Mouse (Mus musculus) myocyte (in vitro differentiated cells): ENCODE measurements around the gene Ola1. TPM values are rescaled to one million over a fixed set of nuclear protein-coding genes. Genes with fewer than 3 reads are reported as not detected.

Source experiments
- H3K27me3 ChIP-seq: one replicate; pipeline ENCODE4 v1.6.1; 2011; ENCODE audit not compliant: control insufficient read depth, insufficient read depth, insufficient read length
- H3K36me3 ChIP-seq: one replicate; pipeline ENCODE4 v1.6.1; 2011; ENCODE audit not compliant: control insufficient read depth, insufficient read depth
- H3K4me2 ChIP-seq: one replicate; pipeline ENCODE4 v1.6.1; 2011; ENCODE audit warnings: low read depth, control low read depth
- H3K4me3 ChIP-seq: one replicate; pipeline ENCODE4 v1.5.1; 2011; ENCODE audit warnings: mild to moderate bottlenecking, control low read depth, moderate library complexity
- H3K79me2 ChIP-seq: one replicate; pipeline ENCODE4 v1.6.1; 2011; ENCODE audit not compliant: control insufficient read depth, insufficient read depth
- H3ac ChIP-seq: one replicate; pipeline ENCODE4 v1.6.1; 2011; ENCODE audit not compliant: control insufficient read depth, insufficient read length
- CEBPB ChIP-seq: IDR thresholded peaks from 2 replicates; pipeline ENCODE4 v1.6.1; 2011; ENCODE audit warnings: mild to moderate bottlenecking, moderate library complexity; ENCODE audit not compliant: poor library complexity, insufficient read depth, severe bottlenecking
- E2F4 ChIP-seq: IDR thresholded peaks from one replicate; pipeline ENCODE4 v1.6.1; 2011; ENCODE audit warnings: mild to moderate bottlenecking, control low read depth, moderate library complexity; ENCODE audit not compliant: insufficient read depth
- MAX ChIP-seq: IDR thresholded peaks from one replicate; pipeline ENCODE4 v1.6.1; 2011; ENCODE audit warnings: low read depth, mild to moderate bottlenecking, control low read depth
- MYOD1 ChIP-seq, 3 experiments: IDR thresholded peaks; one replicate each; pipeline ENCODE4 v1.6.1; 2011; ENCODE audit warnings: control low read depth in 2 of 3, low read depth in 2 of 3, mild to moderate bottlenecking in 2 of 3, moderate library complexity in 1 of 3; ENCODE audit not compliant: insufficient read length in 2 of 3, control insufficient read depth in 1 of 3
- MYOG ChIP-seq, 3 experiments: IDR thresholded peaks; one replicate each; pipeline ENCODE4 v1.6.1; 2011; ENCODE audit warnings: control low read depth in 2 of 3, low read depth in 2 of 3, mild to moderate bottlenecking in 2 of 3; ENCODE audit not compliant: insufficient read length in 2 of 3, control insufficient read depth in 1 of 3, insufficient read depth in 1 of 3
- POLR2A ChIP-seq: IDR thresholded peaks from one replicate; pipeline ENCODE4 v1.6.1; 2011; ENCODE audit warnings: low read depth, mild to moderate bottlenecking, control low read depth, moderate library complexity; ENCODE audit not compliant: insufficient read length
- POLR2AphosphoS2 ChIP-seq: IDR thresholded peaks from one replicate; pipeline ENCODE4 v1.6.1; 2011; ENCODE audit warnings: low read depth, control low read depth; ENCODE audit not compliant: insufficient read length
- REST ChIP-seq: IDR thresholded peaks from one replicate; pipeline ENCODE4 v1.6.1; 2011; ENCODE audit warnings: mild to moderate bottlenecking, control low read depth, moderate library complexity; ENCODE audit not compliant: insufficient read depth, insufficient read length
- SRF ChIP-seq: IDR thresholded peaks from one replicate; pipeline ENCODE4 v1.6.1; 2011; ENCODE audit warnings: low read depth; ENCODE audit not compliant: control insufficient read depth, insufficient read length
- TCF12 ChIP-seq: IDR thresholded peaks from one replicate; pipeline ENCODE4 v1.6.1; 2011; ENCODE audit warnings: mild to moderate bottlenecking, control low read depth; ENCODE audit not compliant: poor library complexity, insufficient read depth, severe bottlenecking
- TCF3 ChIP-seq: IDR thresholded peaks from one replicate; pipeline ENCODE4 v1.6.1; 2011; ENCODE audit warnings: low read depth, control low read depth; ENCODE audit not compliant: insufficient read length
- USF1 ChIP-seq: IDR thresholded peaks from one replicate; pipeline ENCODE4 v1.6.1; 2011; ENCODE audit warnings: low read depth, mild to moderate bottlenecking, control low read depth, moderate library complexity
- polyA plus RNA-seq: library from polyadenylated mRNA; unstranded; fragments of >200 nt; fragmentation: generic; extraction: Trizol; gene quantifications from one replicate; pipeline ENCODE4 v1.2.1, GENCODE M21; 2012; ENCODE audit warnings: missing spikeins

Ola1 gene
- polyA plus RNA-seq, result 46.0 TPM

DNA sequence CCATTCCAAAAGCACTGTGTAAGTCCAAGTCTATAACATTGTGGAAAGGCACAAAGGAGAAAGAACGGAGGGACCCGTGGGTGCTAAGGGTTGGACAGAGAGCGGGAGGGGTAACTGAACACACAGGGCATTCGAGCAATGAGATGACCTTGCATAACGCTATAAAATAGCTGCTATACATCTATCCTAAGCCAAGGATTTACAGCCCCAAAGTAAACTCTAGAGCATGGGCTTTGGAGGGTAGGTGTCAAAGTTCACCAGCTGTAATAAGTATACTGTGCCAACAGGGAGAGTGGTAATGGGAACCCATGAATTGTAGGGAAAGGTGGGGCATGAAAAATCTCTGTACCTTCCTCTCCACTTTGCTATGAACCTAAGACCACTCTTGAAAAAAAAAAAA, at the start of gene Ola1:
Gene Ola1 (minus strand): TSS at position 12 of the 400 bp plus-strand sequence.
- no peak for TF ChIP-seq E2F4
- no peak for TF ChIP-seq TCF3
- TF ChIP-seq MAX, result no peak
- no peak for TF ChIP-seq REST
- TF ChIP-seq MYOD1 (IDR thresholded peaks at IDR 0.05; ENCODE audit: control insufficient read depth in 1 of 3, insufficient read length in 2 of 3, low read depth in 2 of 3), result no peak
- no peak for TF ChIP-seq CEBPB
- TF ChIP-seq SRF, result no peak
- TF ChIP-seq TCF12, result no peak
- no peak for TF ChIP-seq MYOG (IDR thresholded peaks at IDR 0.05; ENCODE audit: control insufficient read depth in 1 of 3, insufficient read depth in 1 of 3, insufficient read length in 2 of 3, low read depth in 2 of 3)
- TF ChIP-seq POLR2AphosphoS2, result no peak
- TF ChIP-seq POLR2A, result no peak
- TF ChIP-seq USF1, result no peak
- H3ac ChIP-seq, result no peak within 1 kb of the TSS
- H3K4me3 ChIP-seq, result no peak within 1 kb of the TSS
- H3K79me2 ChIP-seq, result no peaks in the 10 kb centered on the region
- no peaks in the 10 kb centered on the region for H3K27me3 ChIP-seq
- no peaks in the 10 kb centered on the region for H3K36me3 ChIP-seq
- no peak within 1 kb of the TSS for H3K4me2 ChIP-seq

DNA sequence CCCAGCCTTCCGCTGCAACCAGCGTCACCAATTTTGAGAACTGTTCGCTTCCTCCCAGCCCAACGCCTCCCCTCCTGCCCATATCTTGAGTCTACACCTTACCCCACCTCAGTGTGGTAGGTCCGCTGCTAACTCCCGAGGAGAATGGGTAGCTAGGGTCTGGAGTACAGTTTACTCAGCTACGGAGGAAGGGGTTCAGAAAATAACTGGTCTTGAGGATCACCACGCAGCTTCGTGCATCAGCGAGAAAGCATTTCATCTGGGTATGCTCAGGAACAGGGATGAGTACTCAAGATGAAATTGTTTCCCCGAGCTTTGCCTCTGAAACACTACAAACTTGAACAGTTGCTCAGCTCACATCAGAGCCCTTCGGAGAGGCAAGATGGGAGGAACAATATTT, 49.6 kb upstream of the Ola1 start:
- no peaks in the 10 kb centered on the region for H3K36me3 ChIP-seq
- no peak overlapping the region for H3K4me2 ChIP-seq
- TF ChIP-seq CEBPB (no peak), POLR2AphosphoS2 (no peak), E2F4 (no peak), TCF3 (no peak), POLR2A (no peak), MYOD1 (IDR thresholded peaks at IDR 0.05; ENCODE audit: control insufficient read depth in 1 of 3, insufficient read length in 2 of 3, low read depth in 2 of 3) (no peak), USF1 (no peak), SRF (no peak), REST (no peak), MYOG (IDR thresholded peaks at IDR 0.05; ENCODE audit: control insufficient read depth in 1 of 3, insufficient read depth in 1 of 3, insufficient read length in 2 of 3, low read depth in 2 of 3) (no peak), MAX (no peak), TCF12 (no peak)
- H3ac ChIP-seq, result no peak overlapping the region
- H3K27me3 ChIP-seq, result peaks cover 21% of the 10 kb centered on the region
- no peak overlapping the region for H3K4me3 ChIP-seq
- no peaks in the 10 kb centered on the region for H3K79me2 ChIP-seq

DNA sequence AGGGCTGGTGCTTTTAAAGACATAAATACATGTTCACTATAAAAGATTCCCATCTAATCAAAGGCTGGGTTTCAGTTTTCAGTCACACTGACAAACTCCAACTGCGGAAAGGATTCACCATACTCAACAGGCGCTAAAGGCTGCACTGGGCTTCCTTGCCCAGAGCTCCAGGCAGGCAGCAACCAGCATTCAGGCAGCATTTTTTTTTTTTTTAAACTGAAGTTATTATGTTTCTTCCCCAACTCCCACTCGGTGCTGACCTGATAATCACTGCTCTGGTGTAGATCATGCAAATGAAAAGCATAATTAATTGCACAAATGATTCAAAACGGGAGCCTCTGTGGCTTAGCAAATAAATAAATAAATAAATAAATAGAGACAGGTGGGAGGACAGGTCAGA, 49.1 kb upstream of the Ola1 start:
- TF ChIP-seq TCF3 (no peak), POLR2AphosphoS2 (no peak), MYOG (IDR thresholded peaks at IDR 0.05; ENCODE audit: control insufficient read depth in 1 of 3, insufficient read depth in 1 of 3, insufficient read length in 2 of 3, low read depth in 2 of 3) (no peak), E2F4 (no peak), REST (no peak), USF1 (no peak), CEBPB (no peak)
- Histone ChIP-seq H3ac (no peak overlapping the region), H3K4me3 (no peak overlapping the region), H3K36me3 (no peaks in the 10 kb centered on the region), H3K27me3 (peaks cover 16% of the 10 kb centered on the region), H3K79me2 (no peaks in the 10 kb centered on the region), H3K4me2 (no peak overlapping the region)

DNA sequence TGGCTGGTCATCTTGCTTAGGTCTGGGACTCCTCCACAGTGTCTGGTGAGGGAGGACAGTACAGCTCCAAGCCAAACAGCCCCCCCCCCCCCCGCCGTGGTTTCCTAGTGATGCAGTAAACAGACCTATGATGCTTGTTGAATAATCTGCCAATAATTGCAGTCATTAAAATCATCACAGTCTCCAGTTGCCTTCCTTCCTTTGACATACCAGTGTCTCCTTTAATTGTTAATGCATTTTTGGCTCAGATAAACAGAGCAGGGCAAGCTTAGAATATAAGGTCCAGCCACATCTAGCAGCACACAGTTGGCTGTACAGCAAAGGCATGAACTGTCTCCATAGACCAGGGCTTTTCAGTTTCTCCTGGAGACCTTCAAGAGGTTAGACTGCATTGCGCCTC, 48.5 kb upstream of the Ola1 start:
- no peak overlapping the region for H3K4me2 ChIP-seq
- H3K36me3 ChIP-seq, result no peaks in the 10 kb centered on the region
- H3K4me3 ChIP-seq, result no peak overlapping the region
- H3K27me3 ChIP-seq, result peaks cover 12% of the 10 kb centered on the region
- no peak overlapping the region for H3ac ChIP-seq
- TF ChIP-seq POLR2A (no peak), MAX (no peak), REST (no peak), USF1 (no peak)
- no peaks in the 10 kb centered on the region for H3K79me2 ChIP-seq

DNA sequence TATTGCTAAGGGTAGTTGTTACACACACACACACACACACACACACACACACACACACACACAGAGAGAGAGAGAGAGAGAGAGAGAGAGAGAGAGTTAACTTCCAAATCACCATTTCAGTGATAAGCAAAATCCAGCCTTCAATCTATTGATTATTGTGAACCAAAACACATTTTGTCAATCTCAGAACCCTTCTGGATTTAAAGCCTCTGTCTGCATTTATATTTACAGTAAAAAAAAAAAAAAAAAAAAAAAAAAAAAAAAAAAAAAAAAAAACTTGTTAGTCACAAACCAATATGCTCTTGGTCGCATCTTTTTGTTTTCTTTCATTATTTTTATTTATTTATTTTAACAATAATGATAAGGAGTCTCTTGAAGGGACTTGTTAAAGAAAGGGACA, 47.9 kb upstream of the Ola1 start:
- Histone ChIP-seq H3K27me3 (peaks cover 8% of the 10 kb centered on the region), H3ac (no peak overlapping the region), H3K4me2 (no peak overlapping the region), H3K36me3 (no peaks in the 10 kb centered on the region), H3K79me2 (no peaks in the 10 kb centered on the region), H3K4me3 (no peak overlapping the region)
- TF ChIP-seq SRF (no peak), POLR2A (no peak), CEBPB (no peak), MAX (no peak), E2F4 (no peak), MYOG (IDR thresholded peaks at IDR 0.05; ENCODE audit: control insufficient read depth in 1 of 3, insufficient read depth in 1 of 3, insufficient read length in 2 of 3, low read depth in 2 of 3) (no peak), MYOD1 (IDR thresholded peaks at IDR 0.05; ENCODE audit: control insufficient read depth in 1 of 3, insufficient read length in 2 of 3, low read depth in 2 of 3) (no peak), USF1 (no peak), POLR2AphosphoS2 (no peak), TCF3 (no peak), TCF12 (no peak), REST (no peak)
